Mouse (Mus musculus): ENCODE results near the gene D630039A03Rik. TPM values are rescaled to one million over a fixed set of nuclear protein-coding genes. Genes with fewer than 3 reads are reported as not detected.
"Not testable (repeated sequence)": the region's sequence is repeated elsewhere in the genome, so short reads cannot be mapped to it uniquely, and the experiment has no call there.

D630039A03Rik gene
- total RNA-seq, 1 experiment from 2014 or later, result not detected

DNA sequence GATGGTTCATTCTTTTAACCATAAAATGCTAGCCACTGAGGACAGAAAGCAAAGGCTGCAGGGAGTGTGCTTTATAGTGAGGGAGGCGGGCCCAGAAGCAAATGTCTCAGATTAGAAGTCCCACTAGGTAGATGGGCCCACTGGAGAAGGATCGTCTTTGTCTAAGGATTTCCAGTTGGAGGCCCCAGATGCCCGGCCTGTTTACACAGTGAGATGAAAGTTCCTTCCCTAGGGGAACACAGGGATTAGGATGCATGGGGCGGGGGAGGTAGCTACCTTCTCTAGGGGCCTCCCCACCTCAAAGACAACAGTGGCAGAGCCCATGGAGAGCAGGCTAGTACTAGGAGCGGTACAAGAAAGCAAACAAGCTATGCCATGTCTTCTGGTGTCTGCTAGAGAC is 21.0 kb downstream of the D630039A03Rik start:
- ATAC-seq (replicated peaks; ENCODE audit: low read depth, poor library complexity, severe bottlenecking), result no peak

DNA sequence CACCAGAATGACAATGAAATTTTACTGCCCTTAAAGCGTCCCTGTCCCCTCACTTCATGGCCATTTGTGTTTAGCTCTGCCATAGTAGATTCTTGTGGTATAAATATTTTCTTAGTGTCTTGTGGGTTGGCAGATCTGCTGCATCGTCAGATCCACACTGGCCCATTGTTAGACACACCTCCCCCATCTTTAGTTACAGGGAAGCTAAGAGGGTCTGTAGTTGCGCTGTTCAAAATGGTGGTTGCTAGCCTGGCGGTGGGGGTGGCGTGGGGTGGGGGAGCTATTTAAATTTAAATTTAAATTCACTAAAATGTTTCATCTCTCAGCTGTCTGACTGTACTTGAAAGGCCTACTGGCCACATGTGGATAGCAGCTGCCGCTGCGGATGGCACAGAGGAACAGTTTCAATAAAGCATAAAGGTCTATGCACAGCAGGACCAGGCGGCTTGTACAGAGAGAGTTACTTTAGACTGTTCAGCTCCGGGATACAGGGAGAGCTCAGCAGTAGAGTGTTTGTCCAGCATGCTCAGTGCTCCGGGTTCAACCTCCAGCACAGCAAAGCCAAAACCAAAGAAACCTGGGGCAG is 24.0 kb downstream of the D630039A03Rik start:
- no peak for ATAC-seq (replicated peaks; ENCODE audit: low read depth, poor library complexity, severe bottlenecking)

DNA sequence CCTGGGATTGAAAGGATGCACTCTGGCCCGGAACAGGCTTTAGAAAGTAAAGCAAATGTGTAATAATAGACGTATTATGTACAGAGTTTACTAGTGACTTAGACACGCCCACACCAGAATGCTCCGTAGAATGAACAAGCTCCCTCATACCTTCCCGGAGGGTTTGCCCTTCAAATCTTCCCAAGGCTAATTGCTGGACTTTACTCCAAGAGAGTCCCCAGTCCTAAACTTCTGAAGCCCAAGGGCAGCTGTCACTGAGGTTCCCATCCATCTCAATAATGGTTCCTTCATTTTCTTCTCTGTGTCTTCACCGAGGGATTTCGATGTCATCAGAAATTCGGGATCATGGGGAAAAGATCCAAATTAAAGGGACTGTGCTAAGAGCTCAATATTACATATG is 26.3 kb downstream of the D630039A03Rik start:
- no peak for ATAC-seq (replicated peaks; ENCODE audit: low read depth, poor library complexity, severe bottlenecking)

DNA sequence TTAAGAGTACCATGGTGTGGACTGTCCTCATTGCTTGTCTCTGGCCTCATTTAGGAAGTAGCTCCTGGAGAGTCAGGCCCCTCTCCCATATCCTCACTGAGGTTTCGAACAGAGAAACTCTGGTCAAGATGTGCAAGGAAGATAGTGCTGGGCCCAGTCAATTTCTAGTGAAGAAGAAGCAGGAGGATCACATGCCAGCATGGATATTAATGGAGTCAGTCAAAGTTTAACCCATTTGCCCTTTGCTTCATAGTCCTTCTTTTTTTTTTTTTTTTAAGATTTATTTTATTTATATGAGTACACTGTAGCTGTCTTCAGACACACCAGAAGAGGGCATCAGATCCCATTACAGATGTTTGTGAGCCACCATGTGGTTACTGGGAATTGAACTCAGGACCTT is 27.1 kb downstream of the D630039A03Rik start:
- ATAC-seq (replicated peaks; ENCODE audit: low read depth, poor library complexity, severe bottlenecking), result not testable (repeated sequence)

DNA sequence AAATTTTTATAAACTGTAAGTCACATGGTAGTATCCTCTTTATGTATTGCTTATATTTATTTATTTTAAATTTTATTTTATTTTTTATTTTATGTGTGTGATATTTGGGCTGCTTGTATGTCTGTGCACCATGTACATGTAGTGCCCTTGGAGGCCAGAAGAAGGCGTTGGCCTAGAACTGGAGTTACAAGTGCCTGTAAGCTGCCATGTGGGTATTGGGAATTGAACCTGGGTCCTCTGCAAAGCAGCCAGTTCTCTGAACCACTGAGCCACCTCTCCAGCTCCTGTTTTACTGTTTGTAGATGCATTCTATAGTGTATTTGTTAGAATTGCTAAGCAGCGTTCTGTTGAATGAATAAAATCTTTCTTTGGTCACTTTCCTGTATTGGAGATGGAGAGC is 27.9 kb downstream of the D630039A03Rik start:
- no peak for ATAC-seq (replicated peaks; ENCODE audit: low read depth, poor library complexity, severe bottlenecking)

DNA sequence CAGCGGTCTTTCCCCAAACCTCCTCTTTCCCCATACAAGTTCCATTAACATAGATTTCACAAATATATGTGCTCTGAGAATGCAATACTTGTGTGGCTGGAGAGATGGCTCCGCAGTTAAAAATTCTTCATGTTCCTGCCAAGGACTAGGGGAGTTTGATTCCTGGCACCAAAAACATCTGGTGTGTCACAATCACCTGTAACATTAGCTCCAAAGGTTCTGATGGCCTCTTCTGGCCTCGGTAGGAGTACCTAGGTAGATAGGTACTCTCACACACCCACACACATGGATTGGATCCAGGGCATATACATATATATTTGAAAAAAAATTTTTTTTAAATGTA is 29.2 kb downstream of the D630039A03Rik start:
- no peak for ATAC-seq (replicated peaks; ENCODE audit: low read depth, poor library complexity, severe bottlenecking)

DNA sequence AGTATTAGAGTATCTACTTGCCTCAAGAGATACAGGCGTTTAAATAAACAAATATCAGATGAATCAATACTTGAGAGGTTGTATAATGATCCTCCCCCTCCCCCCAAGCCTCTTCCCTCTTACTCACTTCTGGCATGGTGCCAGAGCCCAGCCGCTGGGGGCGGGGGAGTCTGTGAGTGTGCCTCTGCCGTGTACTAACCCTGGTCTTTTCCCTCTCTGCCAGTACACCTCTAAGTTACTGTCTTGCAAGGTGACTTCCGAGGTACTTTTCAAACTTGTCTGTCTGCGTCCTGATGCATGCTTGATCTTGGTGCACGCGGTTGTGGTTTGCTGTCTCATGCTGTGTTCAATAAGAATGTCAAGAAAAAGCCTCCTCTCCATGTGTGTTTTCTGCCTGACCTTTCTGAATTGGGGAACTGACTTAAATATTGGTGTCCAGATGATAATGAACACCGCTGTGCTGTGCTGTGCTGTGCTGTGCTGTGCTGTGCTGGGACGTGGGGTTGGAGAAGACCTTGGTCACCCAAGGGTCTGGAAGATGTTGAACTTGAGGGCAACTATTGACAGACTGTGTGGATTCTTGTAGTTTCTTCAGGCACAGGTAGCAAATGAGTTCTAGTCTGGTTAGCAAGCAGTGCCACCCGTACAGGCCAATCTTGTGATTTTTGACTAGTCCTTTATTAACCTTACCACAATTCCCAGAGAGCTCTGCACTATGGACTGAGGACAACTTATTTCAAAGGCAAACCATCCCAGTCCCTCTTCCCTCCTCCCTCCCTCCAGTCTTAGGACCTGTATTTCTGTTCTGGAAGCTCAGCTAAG is 29.8 kb downstream of the D630039A03Rik start:
- ATAC-seq (replicated peaks; ENCODE audit: low read depth, poor library complexity, severe bottlenecking), result peak; percentile 61

DNA sequence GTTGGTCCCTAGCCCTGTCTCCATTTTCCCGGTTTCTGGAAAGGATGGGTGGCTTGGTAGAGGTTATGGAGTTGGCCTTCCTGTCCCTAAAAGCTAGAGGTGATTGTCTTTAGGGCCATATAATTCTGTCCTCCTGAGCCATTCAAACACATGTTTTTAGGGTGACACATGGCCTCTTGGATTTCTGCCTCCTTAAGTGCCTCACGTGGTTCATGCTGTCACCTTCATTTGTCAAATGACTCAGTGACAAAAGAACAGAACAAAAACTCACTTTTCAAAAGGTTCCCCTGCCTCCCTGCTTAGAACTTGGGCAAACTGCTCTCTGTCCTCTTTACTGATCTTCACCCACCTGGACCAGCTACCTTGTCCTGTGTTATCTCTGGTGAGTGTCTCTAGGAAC is 30.9 kb downstream of the D630039A03Rik start:
- no peak for ATAC-seq (replicated peaks; ENCODE audit: low read depth, poor library complexity, severe bottlenecking)

DNA sequence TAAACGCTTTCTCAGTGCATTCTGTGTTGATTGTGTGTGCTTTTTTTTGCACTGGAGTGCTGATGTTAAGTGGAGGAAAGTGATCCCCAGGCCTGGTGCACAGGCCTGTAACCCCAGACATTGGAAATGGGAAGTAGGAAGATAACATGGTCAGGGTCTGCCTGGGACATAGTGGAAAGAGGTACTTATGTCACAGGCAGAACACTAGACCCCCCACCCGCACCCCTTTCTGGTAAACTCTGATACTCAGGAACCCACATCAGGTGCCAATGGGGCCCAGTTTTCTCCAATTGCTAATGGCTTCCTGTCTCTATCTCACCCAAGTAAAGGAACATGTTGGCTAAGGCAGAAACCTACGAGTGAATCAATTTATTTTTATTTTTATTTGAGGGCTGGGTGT is 31.6 kb downstream of the D630039A03Rik start:
- ATAC-seq (replicated peaks; ENCODE audit: low read depth, poor library complexity, severe bottlenecking), result no peak

DNA sequence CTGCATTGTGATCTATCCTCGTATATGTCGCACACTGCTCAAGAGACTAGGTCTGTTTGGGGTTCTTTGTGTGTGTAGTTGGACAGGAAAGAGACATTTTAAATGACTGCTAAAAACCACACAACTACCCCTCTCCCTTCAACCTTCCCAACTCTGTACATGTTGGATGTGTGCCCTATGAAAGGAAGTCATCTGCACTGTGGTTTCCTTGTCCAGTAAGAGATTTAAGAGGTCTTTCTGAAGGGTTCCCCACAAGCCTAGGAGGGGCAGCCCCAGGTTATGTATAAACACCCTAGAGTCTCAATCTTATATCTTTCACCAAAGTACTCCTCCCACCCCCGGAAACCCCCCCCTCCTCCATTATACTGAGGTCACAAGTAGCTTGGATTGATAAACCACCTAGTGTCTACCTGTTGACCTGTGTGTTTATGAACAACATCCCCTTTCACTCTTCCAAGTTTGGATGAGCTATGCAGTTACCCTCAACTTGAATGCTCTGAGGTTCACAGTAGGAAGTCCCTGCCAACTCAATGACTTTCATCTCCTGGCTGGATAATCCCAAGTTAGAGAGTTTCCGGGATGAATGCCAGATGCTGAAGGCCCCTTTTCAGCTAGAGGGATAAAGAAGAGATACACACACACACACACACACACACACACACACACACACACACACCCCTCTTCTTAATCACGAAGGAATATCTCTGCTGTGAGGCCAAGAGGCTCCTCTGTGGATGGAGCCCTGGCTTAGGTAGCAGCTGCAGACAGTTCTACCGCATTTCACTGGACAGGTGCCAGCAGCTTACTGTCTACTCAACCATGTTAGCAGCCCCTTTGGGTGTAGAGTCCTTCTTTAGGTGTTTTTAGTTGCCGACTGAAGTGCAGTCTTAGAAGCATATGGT is 32.3 kb downstream of the D630039A03Rik start:
- peak; percentile 56 for ATAC-seq (replicated peaks; ENCODE audit: low read depth, poor library complexity, severe bottlenecking)

DNA sequence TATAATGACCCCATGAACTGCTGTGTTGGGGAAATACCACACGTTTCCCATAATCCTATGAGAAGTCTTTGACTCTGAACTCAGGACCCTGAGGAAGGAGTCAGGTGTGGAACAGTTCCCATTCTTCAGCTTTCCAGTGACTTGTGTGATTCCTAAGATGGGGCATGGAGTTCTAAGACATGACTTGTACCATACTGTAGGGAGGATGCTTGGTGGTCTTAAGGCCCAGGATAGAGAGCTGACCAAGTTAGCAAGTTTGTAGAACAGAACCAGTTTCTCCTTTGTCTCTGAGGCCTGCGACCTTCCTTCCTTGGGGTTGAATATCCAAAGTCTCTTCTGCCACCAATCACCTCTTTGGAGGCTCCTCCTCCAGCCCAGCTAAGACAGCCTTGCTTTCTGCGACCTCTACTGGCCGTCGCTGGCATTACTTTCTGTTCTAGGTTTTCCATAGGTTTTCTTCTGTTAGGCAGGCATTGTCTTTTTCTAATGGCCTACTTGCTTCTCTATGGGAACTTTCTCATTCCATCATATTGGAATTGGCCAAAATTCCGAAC is 36.2 kb downstream of the D630039A03Rik start:
- ATAC-seq (replicated peaks; ENCODE audit: low read depth, poor library complexity, severe bottlenecking), result peak; percentile 86

DNA sequence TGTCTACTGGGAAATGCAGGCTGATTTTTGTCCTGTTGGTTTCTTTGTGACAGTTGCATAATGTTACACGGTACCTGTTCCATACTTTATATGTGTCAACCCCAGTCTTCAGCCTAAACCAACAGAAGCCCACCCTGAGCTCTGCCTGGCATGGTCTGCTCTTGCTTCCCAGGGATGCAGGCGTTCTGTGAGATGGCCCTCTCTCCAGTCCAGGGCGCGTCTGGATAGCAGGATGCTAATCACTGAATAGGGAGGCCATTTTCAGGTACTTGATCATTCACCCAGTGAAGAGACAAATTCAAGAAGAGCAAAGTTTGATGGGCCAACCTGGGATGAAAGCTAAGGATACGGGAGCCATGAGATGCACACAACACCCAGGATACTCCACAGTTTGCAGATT is 37.0 kb downstream of the D630039A03Rik start:
- no peak for ATAC-seq (replicated peaks; ENCODE audit: low read depth, poor library complexity, severe bottlenecking)

DNA sequence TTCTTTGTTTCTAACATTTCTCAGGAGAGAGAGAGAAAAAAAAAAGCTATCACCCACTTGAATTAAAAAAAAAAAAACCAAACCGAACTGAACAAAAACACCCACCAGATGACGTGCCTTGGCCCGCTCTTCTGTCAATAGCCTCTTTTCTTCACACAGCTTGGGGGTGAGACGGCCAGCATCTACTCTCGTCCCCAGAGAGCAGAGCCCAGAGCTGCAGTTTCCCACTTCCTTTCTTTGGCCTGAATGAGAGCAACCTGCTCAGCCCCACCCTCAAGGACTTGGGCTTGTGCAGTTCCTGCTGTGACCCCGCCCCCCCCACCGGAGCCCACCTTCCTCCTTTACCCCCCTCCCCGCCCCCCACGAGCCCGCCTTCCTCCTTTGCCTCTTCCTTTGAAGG is 48.6 kb downstream of the D630039A03Rik start:
- ATAC-seq (replicated peaks; ENCODE audit: low read depth, poor library complexity, severe bottlenecking), result peak; percentile 62

DNA sequence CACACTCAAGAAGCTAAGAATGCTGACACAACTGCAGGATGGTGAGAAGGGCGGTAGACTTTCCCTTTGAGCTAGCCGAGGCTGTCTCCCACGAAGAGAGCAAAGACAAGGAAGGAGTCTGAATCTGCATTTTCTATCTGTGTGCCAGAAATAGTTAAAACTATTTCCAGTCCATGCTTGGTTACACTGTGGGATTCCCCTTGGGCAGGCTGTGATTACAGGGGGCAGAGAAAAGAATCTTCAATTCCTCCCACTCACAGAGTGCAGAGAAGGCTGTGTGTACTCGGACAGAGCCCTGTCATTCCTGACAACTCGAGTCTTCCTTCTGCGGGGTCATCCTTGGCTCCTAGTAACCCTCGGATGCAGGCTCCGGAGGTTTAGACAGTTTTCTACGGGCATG is 49.1 kb downstream of the D630039A03Rik start:
- ATAC-seq (replicated peaks; ENCODE audit: low read depth, poor library complexity, severe bottlenecking), result no peak

DNA sequence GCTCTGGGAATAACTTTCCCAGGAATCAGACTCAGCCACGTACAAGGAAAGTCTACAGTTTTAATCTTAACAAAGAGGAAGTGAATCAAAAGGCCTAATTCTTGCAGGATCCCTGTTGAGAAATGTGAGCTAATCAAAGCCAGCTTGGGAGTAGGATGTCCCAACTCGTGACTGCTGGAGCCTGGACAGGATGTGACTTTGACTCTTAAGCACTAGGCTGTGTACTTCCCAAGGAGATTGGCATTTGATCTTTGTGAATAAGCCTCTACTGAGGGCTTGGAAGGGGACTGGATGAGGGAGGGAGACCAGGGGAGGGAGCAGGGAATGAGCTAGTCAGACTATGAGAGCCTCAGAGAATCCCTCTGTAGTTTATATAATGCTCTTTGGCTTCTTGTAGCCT is 50.0 kb downstream of the D630039A03Rik start:
- peak; percentile 47 for ATAC-seq (replicated peaks; ENCODE audit: low read depth, poor library complexity, severe bottlenecking)

DNA sequence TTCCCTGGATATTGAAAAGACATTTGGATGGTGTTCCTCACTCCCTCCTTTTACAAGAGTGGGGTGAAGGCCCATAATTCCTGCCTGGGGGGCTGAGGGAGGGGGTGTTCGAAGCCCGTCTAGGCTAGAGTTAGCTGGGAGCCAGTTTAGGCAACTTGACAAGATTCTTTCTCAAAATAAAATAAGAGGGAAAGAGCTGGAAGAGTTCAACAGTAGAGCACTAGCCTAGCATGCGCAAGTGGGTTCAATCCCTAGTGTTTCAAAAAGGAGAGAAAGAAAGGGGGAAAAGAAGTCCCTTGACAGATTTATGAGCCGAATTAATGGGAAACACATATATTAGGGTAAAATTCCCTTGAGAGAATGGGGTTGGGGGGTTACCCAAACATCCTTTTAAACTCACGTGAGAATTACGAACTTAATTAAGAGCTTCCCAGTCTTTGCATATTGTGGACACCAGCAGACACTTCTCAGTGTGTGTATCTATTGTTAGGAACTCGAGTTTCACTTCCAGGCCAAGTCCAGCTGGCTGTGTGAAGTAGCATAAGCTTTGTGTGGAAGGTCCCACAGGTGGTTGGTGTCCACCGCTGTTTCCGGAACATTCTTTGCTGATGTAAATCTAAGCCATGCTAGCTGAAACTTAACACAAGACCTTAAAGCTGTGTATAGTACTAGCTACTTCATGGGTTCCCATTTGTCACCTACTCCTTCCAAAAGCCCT is 53.7 kb downstream of the D630039A03Rik start:
- 0 out of 2 replicates have a peak, but pooled peaks have one; percentile 22 for ATAC-seq (replicated peaks; ENCODE audit: low read depth, poor library complexity, severe bottlenecking)

DNA sequence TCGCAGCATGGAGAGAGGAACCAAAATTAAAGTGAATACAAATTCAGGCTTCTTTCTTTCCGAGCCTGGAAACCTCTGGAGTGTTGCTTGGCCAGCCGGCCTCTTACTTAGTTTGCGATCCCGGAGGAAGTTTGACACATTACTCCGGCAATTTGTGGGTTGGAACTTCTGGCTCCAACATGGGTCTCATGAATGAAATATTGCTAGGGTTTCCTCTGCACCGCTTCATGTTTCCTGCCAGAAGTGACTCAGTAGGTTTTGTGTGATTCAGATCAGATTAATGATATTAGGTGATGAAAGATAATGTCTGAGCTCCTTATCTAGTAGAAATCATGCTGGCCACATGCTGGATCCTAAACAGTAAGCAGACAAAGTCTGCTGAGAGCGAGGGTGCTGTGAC is 54.2 kb downstream of the D630039A03Rik start:
- 0 out of 2 replicates have a peak, but pooled peaks have one; percentile 18 for ATAC-seq (replicated peaks; ENCODE audit: low read depth, poor library complexity, severe bottlenecking)

DNA sequence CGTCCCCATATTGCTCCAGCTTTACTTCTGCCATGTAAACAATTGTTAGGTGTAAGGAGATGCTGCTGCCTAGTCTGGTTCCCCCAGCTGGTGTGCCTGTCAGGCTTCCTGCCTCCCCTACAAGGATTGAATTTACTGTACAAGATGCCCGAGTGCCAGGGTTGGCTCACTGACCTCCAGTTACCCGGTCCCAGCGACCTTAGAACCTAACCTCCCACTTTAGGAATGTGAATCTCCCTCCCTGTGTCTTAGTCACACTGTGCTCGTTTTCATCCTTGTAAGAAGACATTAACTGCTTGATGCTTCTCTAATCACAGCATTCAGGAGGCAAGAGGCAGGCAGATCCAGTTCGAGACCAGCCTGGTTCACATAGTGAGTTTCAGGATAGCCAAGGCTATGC is 54.9 kb downstream of the D630039A03Rik start:
- ATAC-seq (replicated peaks; ENCODE audit: low read depth, poor library complexity, severe bottlenecking), result no peak

DNA sequence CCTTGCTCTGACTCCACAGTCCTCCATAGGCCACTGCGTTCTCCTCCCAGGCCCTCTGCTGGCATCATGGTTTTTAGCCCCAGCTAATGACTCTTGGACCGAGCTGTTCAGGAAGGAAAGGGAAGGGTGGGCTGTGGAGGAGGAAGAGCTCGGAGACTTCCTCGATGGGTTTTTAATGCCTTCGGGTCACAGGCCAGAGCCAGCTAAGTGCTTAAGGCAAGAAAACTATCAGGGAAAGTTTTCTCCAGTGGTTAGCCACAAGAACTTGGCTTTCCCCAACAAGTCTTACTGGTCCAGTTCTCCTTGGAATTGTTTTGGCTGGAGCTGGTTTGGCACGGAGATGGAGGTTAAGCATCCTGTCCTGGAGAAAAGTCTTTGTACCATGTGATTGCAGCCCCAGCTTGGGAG is 55.9 kb downstream of the D630039A03Rik start:
- ATAC-seq (replicated peaks; ENCODE audit: low read depth, poor library complexity, severe bottlenecking), result no peak
